In the genomic region with DNA sequence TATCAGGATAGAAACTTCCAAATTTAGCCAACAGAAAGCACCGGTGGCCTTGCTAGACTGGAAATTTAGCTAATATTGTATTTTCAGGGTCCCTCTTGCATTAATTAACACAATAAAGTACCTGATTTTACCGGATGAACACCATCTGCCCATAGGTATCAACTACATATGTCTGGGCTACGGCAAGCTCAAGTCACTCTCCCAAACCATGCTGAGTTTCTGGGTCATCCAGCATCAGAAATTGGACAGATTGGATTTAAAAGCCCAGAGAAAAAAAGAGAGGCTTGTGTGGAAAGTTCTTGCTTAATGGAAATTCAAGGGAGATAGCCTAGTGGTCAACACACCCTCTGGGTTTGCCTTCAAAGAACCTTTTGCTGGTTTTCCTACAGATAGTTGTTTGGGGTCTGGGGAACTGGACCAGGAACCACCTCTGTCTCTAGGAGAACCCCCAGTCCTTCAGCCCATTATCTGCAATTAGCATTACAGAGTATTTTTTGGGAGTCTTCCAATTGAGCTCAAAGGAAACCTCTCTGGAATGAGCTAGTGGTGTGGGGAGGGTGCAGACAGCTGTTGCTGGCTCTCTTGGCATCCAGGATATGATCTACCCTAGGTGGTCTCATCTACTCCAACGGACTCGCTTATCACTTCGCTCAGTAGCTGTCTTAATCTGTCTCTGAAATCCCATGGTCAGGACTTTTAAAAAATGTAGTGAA, we compare ENCODE assay signal across 17 mouse cellular contexts.
DNase-seq lines count a peak whose midpoint lies in the region; ATAC-seq and TF ChIP-seq lines count a peak whose summit lies in the region.
"Had no signal": no experiment of that assay in that cellular context is flagged by ENCODE, and none has a peak within 500 bp of the region (broad histone marks: within the 10 kb centered on the region; RNA-seq: fewer than 3 reads in every experiment).

No protein-coding gene starts in this region.

- no peak overlapping the region for H3K4me2 ChIP-seq in heart, embryonic 15.5 days
- H3K4me2 ChIP-seq in lung, embryonic 15.5 days, result no peak overlapping the region
- peak overlapping the region; percentile 24 for H3K4me2 ChIP-seq in myocyte (ENCODE audit: low read depth)
- H3K4me2 ChIP-seq: embryonic facial prominence, embryonic 13.5 days; hindbrain, embryonic 13.5 days; liver, embryonic 12.5 days; neural tube, embryonic 12.5 days had no signal

- H3ac ChIP-seq in myocyte (ENCODE audit: control insufficient read depth, insufficient read length), result no peak overlapping the region

- peaks cover 21% of the 10 kb centered on the region for H3K4me1 ChIP-seq in heart, embryonic 15.5 days (replicated peaks)
- peaks cover 18% of the 10 kb centered on the region; the same call in 1 of the 2 replicates for H3K4me1 ChIP-seq in lung, embryonic 15.5 days
- H3K4me1 ChIP-seq: forebrain, embryonic 10.5 days; limb, embryonic 10.5 days; liver, embryonic 12.5 days had no signal

- no peak overlapping the region for H3K9ac ChIP-seq in heart, embryonic 15.5 days
- H3K9ac ChIP-seq in lung, embryonic 15.5 days, result no peak overlapping the region
- H3K9ac ChIP-seq: embryonic facial prominence, embryonic 13.5 days; hindbrain, embryonic 13.5 days; liver, embryonic 12.5 days; neural tube, embryonic 12.5 days had no signal

- intact Hi-C loops in heart, postnatal 14 days (cut with DNase I), result no loop called here

- H3K27ac ChIP-seq in heart, embryonic 15.5 days, result peak overlapping the region; percentile 37
- peak overlapping the region; percentile 20; the same call in 1 of the 2 replicates for H3K27ac ChIP-seq in lung, embryonic 15.5 days
- H3K27ac ChIP-seq: embryonic facial prominence, embryonic 13.5 days; forebrain, embryonic 10.5 days; hindbrain, embryonic 13.5 days; limb, embryonic 10.5 days; liver, embryonic 12.5 days; neural tube, embryonic 12.5 days had no signal

- H3K36me3 ChIP-seq in heart, embryonic 15.5 days, result peaks cover 31% of the 10 kb centered on the region
- peaks cover 35% of the 10 kb centered on the region for H3K36me3 ChIP-seq in lung, embryonic 15.5 days
- H3K36me3 ChIP-seq in myocyte (ENCODE audit: control insufficient read depth, insufficient read depth), result no peaks in the 10 kb centered on the region

- H3K9me3 ChIP-seq in heart, embryonic 15.5 days (replicated peaks), result no peaks in the 10 kb centered on the region
- H3K9me3 ChIP-seq in lung, embryonic 15.5 days, result no peaks in the 10 kb centered on the region
- H3K9me3 ChIP-seq: embryonic facial prominence, embryonic 13.5 days; forebrain, embryonic 10.5 days; hindbrain, embryonic 13.5 days; limb, embryonic 10.5 days; liver, embryonic 12.5 days; neural tube, embryonic 12.5 days had no signal

- H3K4me3 ChIP-seq in heart, embryonic 15.5 days, result no peak overlapping the region
- H3K4me3 ChIP-seq in lung, embryonic 15.5 days, result no peak overlapping the region
- no peak overlapping the region for H3K4me3 ChIP-seq in myocyte
- H3K4me3 ChIP-seq: embryonic facial prominence, embryonic 13.5 days; forebrain, embryonic 10.5 days; hindbrain, embryonic 13.5 days; limb, embryonic 10.5 days; liver, embryonic 12.5 days; neural tube, embryonic 12.5 days had no signal

- WGBS in heart, embryonic 15.5 days, result 62% methylated on average over 6 of the region's 6 CpGs
- 65% methylated on average over 6 of the region's 6 CpGs for WGBS in lung, embryonic 15.5 days

- no peaks in the 10 kb centered on the region for H3K27me3 ChIP-seq in heart, embryonic 15.5 days
- no peaks in the 10 kb centered on the region for H3K27me3 ChIP-seq in lung, embryonic 15.5 days
- H3K27me3 ChIP-seq in myocyte (ENCODE audit: control insufficient read depth, insufficient read depth, insufficient read length), result no peaks in the 10 kb centered on the region
- H3K27me3 ChIP-seq: embryonic facial prominence, embryonic 13.5 days; hindbrain, embryonic 13.5 days; liver, embryonic 12.5 days; neural tube, embryonic 12.5 days had no signal

- H3K79me2 ChIP-seq in myocyte (ENCODE audit: control insufficient read depth, insufficient read depth), result no peaks in the 10 kb centered on the region

- peak; percentile 50; the same call in 1 of the 2 replicates for ATAC-seq in heart, embryonic 15.5 days (replicated peaks; ENCODE audit: insufficient number of reproducible peaks, insufficient read depth, low FRiP score, low read depth)
- ATAC-seq in lung, embryonic 15.5 days (ENCODE audit: borderline replicate concordance, extremely low read depth, low FRiP score, low TSS enrichment), result peak; percentile 96
- ATAC-seq in erythroid progenitor cell, adult 5-6 weeks (replicated peaks; ENCODE audit: low FRiP score, poor library complexity, severe bottlenecking), result no peak
- ATAC-seq: liver, embryonic 12.5 days; midbrain, embryonic 16.5 days had no signal

- DNase-seq in heart, postnatal 14 days, result no peak
- DNase-seq in lung, postnatal 36 days, result no peak
- DNase-seq in heart, postnatal 4 days, result peak; percentile 34
- DNase-seq: adrenal gland, postnatal 25 days; gastrocnemius, postnatal 36 days; kidney, adult 11 months had no signal

- no peak for TF ChIP-seq POLR2A in myocyte (IDR thresholded peaks at IDR 0.05; ENCODE audit: insufficient read length, low read depth)

TF ChIP-seq in myocyte, 11 proteins besides CTCF, POLR2A, EP300 and RAD21:
- no peak for TF ChIP-seq POLR2AphosphoS2 (IDR thresholded peaks at IDR 0.05; ENCODE audit: insufficient read length, low read depth)
- TF ChIP-seq CEBPB (IDR thresholded peaks at IDR 0.05; ENCODE audit: insufficient read depth, poor library complexity, severe bottlenecking), result no peak
- no peak for TF ChIP-seq SRF (IDR thresholded peaks at IDR 0.05; ENCODE audit: control insufficient read depth, insufficient read length, low read depth)
- TF ChIP-seq MYOD1 (IDR thresholded peaks at IDR 0.05; ENCODE audit: control insufficient read depth in 1 of 3, insufficient read length in 2 of 3, low read depth in 2 of 3), result peak in 2 of 3 experiments; percentile 71 to 72
- peak in 1 of 3 experiments; percentile 62 for TF ChIP-seq MYOG (IDR thresholded peaks at IDR 0.05; ENCODE audit: control insufficient read depth in 1 of 3, insufficient read depth in 1 of 3, insufficient read length in 2 of 3, low read depth in 2 of 3)
- no peak for TF ChIP-seq E2F4 (IDR thresholded peaks at IDR 0.05; ENCODE audit: insufficient read depth)
- no peak for TF ChIP-seq TCF3 (IDR thresholded peaks at IDR 0.05; ENCODE audit: insufficient read length, low read depth)
